Mouse (Mus musculus) E14TG2a.4 (cell line): ENCODE data around the gene Iqschfp.

Experiments used
- CTCF ChIP-seq: conservative IDR thresholded peaks from 2 replicates; pipeline ENCODE4 v1.5.1; 2014; ENCODE audit warnings: low read length
- NANOG ChIP-seq: IDR thresholded peaks from 2 replicates; pipeline ENCODE4 v1.6.1; 2014; ENCODE audit warnings: borderline replicate concordance, low read length, mixed read lengths

GRCm38 (mm10) chr3:68492513-68492912 is 600.5 kb downstream of the Iqschfp start:
- no peak for TF ChIP-seq CTCF
- no peak for TF ChIP-seq NANOG
